Mouse (Mus musculus) liver, adult 2 months (tissue): Measurements from ENCODE around the gene Gpr156. TPM values are rescaled to one million over a fixed set of nuclear protein-coding genes. Genes with fewer than 3 reads are reported as not detected.

Experiments
- DNase-seq: peaks from one replicate; pipeline ENCODE4 v3.0.0-alpha.2; 2011; ENCODE audit warnings: low read depth, low spot score; ENCODE audit errors: extremely low read depth
- H3K27ac ChIP-seq: fragments of 200-500 bp; replicated peaks from 2 replicates; pipeline ENCODE4 v1.5.1; 2012; ENCODE audit warnings: low read depth, mild to moderate bottlenecking, control low read depth, inconsistent platforms, low read length; ENCODE audit not compliant: insufficient read depth
- H3K27me3 ChIP-seq: fragments of 200-500 bp; 2 replicates; pipeline ENCODE4 v1.6.1; 2012; ENCODE audit warnings: mild to moderate bottlenecking, moderate library complexity, low read length, inconsistent platforms; ENCODE audit not compliant: control insufficient read depth, insufficient read depth
- H3K36me3 ChIP-seq: fragments of 200-500 bp; 2 replicates; pipeline ENCODE4 v1.6.1; 2012; ENCODE audit warnings: low read length, inconsistent platforms; ENCODE audit not compliant: control insufficient read depth, insufficient read depth
- H3K4me1 ChIP-seq: fragments of 200-500 bp; 2 replicates; pipeline ENCODE4 v1.6.1; 2011; ENCODE audit warnings: low read length; ENCODE audit not compliant: control insufficient read depth, insufficient read depth
- H3K4me3 ChIP-seq: fragments of 200-500 bp; 2 replicates; pipeline ENCODE4 v1.5.1; 2011; ENCODE audit warnings: low read depth, mild to moderate bottlenecking, control low read depth, low read length, moderate library complexity; ENCODE audit not compliant: insufficient read depth
- H3K79me2 ChIP-seq: fragments of 200-500 bp; 2 replicates; pipeline ENCODE4 v1.6.1; 2012; ENCODE audit warnings: inconsistent platforms, mild to moderate bottlenecking, low read length, moderate library complexity; ENCODE audit not compliant: control insufficient read depth, insufficient read depth
- H3K9ac ChIP-seq: fragments of 200-500 bp; 2 replicates; pipeline ENCODE4 v1.6.1; 2012; ENCODE audit warnings: low read depth, mild to moderate bottlenecking, control low read depth, inconsistent platforms, low read length
- CTCF ChIP-seq: fragments of 200-500 bp; IDR thresholded peaks from 2 replicates; pipeline ENCODE4 v1.5.1; 2011; ENCODE audit warnings: low read depth, low read length, control low read depth
- POLR2A ChIP-seq: fragments of 200-500 bp; IDR thresholded peaks from 2 replicates; pipeline ENCODE4 v1.6.1; 2011; ENCODE audit warnings: low read length, control low read depth; ENCODE audit not compliant: insufficient read depth; ENCODE audit errors: extremely low read depth
- WGBS: fragments of 180-500 bp; shearing (Covaris S2); methylation state at CpG from one replicate; pipeline ENCODE4 v1.1.7; 2018; 5-methylcytosine and 5-hydroxymethylcytosine counted together
- polyA plus RNA-seq: library from polyadenylated mRNA; depleted of rRNA; stranded (reverse); fragments of >200 nt; gene quantifications from 2 replicates; pipeline ENCODE4 v1.2.3, GENCODE M21; 2012
- total RNA-seq: library from RNA; depleted of rRNA; stranded (reverse); fragments of >200 nt; gene quantifications from 2 replicates; pipeline ENCODE4 v1.2.3, GENCODE M21; 2014

Gene Gpr156
- total and polyA plus RNA-seq, 2 experiments = not detected

DNA sequence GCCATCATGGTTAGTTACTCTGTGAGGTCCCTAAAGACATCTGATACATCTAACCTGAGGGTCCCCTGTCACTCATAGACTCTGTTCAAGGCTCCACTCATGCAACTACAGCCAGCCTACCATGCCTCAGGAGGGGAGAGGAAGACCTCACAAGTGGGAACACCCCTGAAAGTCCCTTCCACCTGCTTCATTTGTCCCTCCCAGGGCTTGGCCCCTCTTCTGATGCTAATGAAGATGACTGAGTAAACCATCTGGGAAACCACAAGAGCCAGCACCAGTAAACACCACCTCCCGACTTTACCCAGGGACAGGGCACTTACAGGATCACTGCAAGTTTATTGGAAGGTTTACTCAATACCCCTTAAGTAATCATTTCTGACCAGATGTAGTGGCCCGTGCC lies 85.5 kb downstream of the Gpr156 start:
- Histone ChIP-seq H3K4me3 (no peak overlapping the region), H3K79me2 (no peaks in the 10 kb centered on the region), H3K36me3 (no peaks in the 10 kb centered on the region), H3K27me3 (no peaks in the 10 kb centered on the region), H3K4me1 (no peaks in the 10 kb centered on the region), H3K27ac (no peak overlapping the region), H3K9ac (no peak overlapping the region)
- WGBS = 64% methylated on average over 2 of the region's 2 CpGs
- TF ChIP-seq POLR2A (no peak), CTCF (no peak)
- no peak for DNase-seq

- DNase-seq = no peak
- H3K79me2 ChIP-seq = no peaks in the 10 kb centered on the region
- H3K27ac ChIP-seq = no peak overlapping the region
- no peaks in the 10 kb centered on the region for H3K27me3 ChIP-seq
- 72% methylated on average over 3 of the region's 3 CpGs for WGBS
- no peak overlapping the region for H3K9ac ChIP-seq
- no peaks in the 10 kb centered on the region for H3K4me1 ChIP-seq
- H3K36me3 ChIP-seq = no peaks in the 10 kb centered on the region
- H3K4me3 ChIP-seq = no peak overlapping the region
- no peak for TF ChIP-seq CTCF
- TF ChIP-seq POLR2A = no peak
Observed at GRCm38 (mm10) chr16:38002485-38002884, 86.2 kb downstream of the Gpr156 start.

DNA sequence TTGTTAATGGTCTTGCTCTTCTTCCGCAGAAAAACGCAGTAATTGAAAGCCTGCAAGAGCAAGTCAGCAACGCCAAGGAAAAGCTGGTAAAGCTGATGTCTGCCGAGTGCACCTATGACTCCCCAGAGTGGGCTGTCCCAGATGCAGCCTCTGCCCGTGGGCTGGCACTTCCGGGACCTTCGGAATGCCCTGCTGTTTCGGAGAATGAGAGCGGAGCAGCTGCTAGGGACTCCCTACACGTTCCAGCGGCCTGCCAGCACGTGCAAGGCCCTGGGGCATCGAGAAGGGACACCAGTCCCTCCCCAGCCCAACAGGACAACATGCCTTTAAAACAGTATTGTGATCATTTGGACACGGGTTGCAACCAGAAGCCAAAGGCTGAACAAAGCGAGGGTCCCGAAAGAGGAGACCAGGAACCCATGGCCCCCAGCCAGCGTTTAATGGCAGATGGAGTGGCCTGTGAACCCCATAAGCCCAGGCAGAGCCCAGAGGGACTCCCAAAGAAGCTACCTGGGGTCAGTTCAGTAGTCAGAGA lies 88.3 kb downstream of the Gpr156 start:
- Histone ChIP-seq H3K4me3 (no peak overlapping the region), H3K27me3 (no peaks in the 10 kb centered on the region), H3K79me2 (no peaks in the 10 kb centered on the region), H3K36me3 (no peaks in the 10 kb centered on the region), H3K27ac (no peak overlapping the region), H3K9ac (no peak overlapping the region), H3K4me1 (no peaks in the 10 kb centered on the region)
- 91% methylated on average over 17 of the region's 17 CpGs for WGBS
- DNase-seq = no peak
- TF ChIP-seq CTCF (no peak), POLR2A (no peak)

DNA sequence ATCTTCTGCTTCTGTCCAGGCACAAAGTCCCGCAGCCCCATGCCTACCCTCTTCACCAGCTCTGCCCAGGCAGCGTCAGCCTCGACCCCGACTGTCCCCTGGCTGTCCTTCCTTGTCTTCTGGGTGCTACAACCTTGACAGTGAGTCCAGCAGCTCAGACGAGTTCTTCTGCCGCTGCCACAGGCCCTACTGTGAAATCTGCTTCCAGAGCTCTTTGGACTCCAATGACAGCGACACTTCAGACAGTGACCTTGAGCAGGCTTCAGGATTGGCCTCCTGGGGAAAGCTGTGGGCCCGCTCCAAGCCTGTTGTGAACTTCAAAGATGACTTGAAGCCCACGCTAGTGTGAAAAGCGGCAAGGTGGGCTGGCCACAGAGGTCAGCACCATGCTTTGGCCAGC lies 89.2 kb downstream of the Gpr156 start:
- H3K4me3 ChIP-seq = no peak overlapping the region
- no peaks in the 10 kb centered on the region for H3K4me1 ChIP-seq
- no peak overlapping the region for H3K27ac ChIP-seq
- H3K36me3 ChIP-seq = no peaks in the 10 kb centered on the region
- no peaks in the 10 kb centered on the region for H3K27me3 ChIP-seq
- 82% methylated on average over 10 of the region's 10 CpGs for WGBS
- H3K79me2 ChIP-seq = no peaks in the 10 kb centered on the region
- TF ChIP-seq POLR2A = no peak
- TF ChIP-seq CTCF = no peak
- no peak overlapping the region for H3K9ac ChIP-seq
- DNase-seq = no peak

DNA sequence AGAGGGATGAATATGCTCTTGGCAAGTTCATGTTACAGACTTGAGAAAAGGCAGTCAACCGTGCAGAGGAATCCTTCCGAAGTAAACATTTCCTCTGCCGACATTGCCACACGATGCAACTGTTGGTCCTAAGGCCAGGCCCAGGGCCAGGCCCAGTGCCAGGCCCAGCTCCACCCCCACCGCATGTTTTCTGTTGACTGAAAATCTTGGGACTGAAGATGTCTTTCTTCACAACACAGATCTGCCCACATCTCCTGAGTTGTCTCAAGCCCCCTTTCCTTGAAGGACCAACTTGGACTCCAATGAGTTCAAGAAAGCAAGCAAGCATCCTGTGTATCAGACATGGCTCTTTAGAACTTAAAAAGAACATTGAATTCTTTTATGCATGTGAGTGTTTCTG lies 92.1 kb downstream of the Gpr156 start:
- Histone ChIP-seq H3K79me2 (no peaks in the 10 kb centered on the region), H3K36me3 (no peaks in the 10 kb centered on the region), H3K9ac (no peak overlapping the region), H3K4me1 (0 out of 2 replicates have a peak, but pooled peaks cover 1% of the 10 kb centered on the region), H3K27ac (no peak overlapping the region), H3K27me3 (no peaks in the 10 kb centered on the region), H3K4me3 (no peak overlapping the region)
- no peak for DNase-seq
- TF ChIP-seq CTCF = no peak
- TF ChIP-seq POLR2A = no peak
- 78% methylated on average over 5 of the region's 5 CpGs for WGBS

- Histone ChIP-seq H3K4me1 (0 out of 2 replicates have a peak, but pooled peaks cover 1% of the 10 kb centered on the region), H3K79me2 (no peaks in the 10 kb centered on the region), H3K27me3 (no peaks in the 10 kb centered on the region), H3K36me3 (no peaks in the 10 kb centered on the region), H3K9ac (no peak overlapping the region), H3K4me3 (no peak overlapping the region), H3K27ac (no peak overlapping the region)
- WGBS = 82% methylated on average over 14 of the region's 14 CpGs
- no peak for TF ChIP-seq POLR2A
- no peak for TF ChIP-seq CTCF
- no peak for DNase-seq
Observed at GRCm38 (mm10) chr16:38009041-38009825, 92.9 kb downstream of the Gpr156 start.
